Mouse (Mus musculus): ENCODE data around the gene Nfia.

Gene Nfia

GRCm38 (mm10) chr4:98113289-98114024 is 340.9 kb downstream of the Nfia start:
- no peak for DNase-seq (ENCODE audit: inconsistent age in 2 of 2, low spot score in 1 of 2)

- DNase-seq (ENCODE audit: inconsistent age in 2 of 2, low spot score in 1 of 2) = no peak
These were observed 342.4 kb downstream of the Nfia start for GRCm38 (mm10) chr4:98114966-98115365.

- no peak for DNase-seq (ENCODE audit: inconsistent age in 2 of 2, low spot score in 1 of 2)
These were observed 342.9 kb downstream of the Nfia start for GRCm38 (mm10) chr4:98115401-98115800.

GRCm38 (mm10) chr4:98116046-98116445 is 343.5 kb downstream of the Nfia start:
- no peak for DNase-seq (ENCODE audit: inconsistent age in 2 of 2, low spot score in 1 of 2)

GRCm38 (mm10) chr4:98118126-98118525 is 345.6 kb downstream of the Nfia start:
- DNase-seq (ENCODE audit: inconsistent age in 2 of 2, low spot score in 1 of 2) = no peak

GRCm38 (mm10) chr4:98118761-98119675 is 346.5 kb downstream of the Nfia start:
- no peak for DNase-seq (ENCODE audit: inconsistent age in 2 of 2, low spot score in 1 of 2)

- peak in 1 of 2 experiments; percentile 67 for DNase-seq (ENCODE audit: inconsistent age in 2 of 2, low spot score in 1 of 2)
These were observed 347.5 kb downstream of the Nfia start for GRCm38 (mm10) chr4:98119949-98120531.

GRCm38 (mm10) chr4:98120706-98121340 is 348.3 kb downstream of the Nfia start:
- DNase-seq (ENCODE audit: inconsistent age in 2 of 2, low spot score in 1 of 2) = no peak

GRCm38 (mm10) chr4:98126003-98126677 is 353.6 kb downstream of the Nfia start:
- DNase-seq (ENCODE audit: inconsistent age in 2 of 2, low spot score in 1 of 2) = no peak

- DNase-seq (ENCODE audit: inconsistent age in 2 of 2, low spot score in 1 of 2) = no peak
These were observed 358.3 kb downstream of the Nfia start for GRCm38 (mm10) chr4:98130798-98131197.

- no peak for DNase-seq (ENCODE audit: inconsistent age in 2 of 2, low spot score in 1 of 2)
These were observed 361.5 kb downstream of the Nfia start for GRCm38 (mm10) chr4:98134027-98134426.

GRCm38 (mm10) chr4:98136072-98136471 is 363.5 kb downstream of the Nfia start:
- no peak for DNase-seq (ENCODE audit: inconsistent age in 2 of 2, low spot score in 1 of 2)

GRCm38 (mm10) chr4:98142879-98143436 is 370.4 kb downstream of the Nfia start:
- no peak for DNase-seq (ENCODE audit: inconsistent age in 2 of 2, low spot score in 1 of 2)

- DNase-seq (ENCODE audit: inconsistent age in 2 of 2, low spot score in 1 of 2) = no peak
These were observed 378.0 kb downstream of the Nfia start for GRCm38 (mm10) chr4:98150576-98150975.

- DNase-seq (ENCODE audit: inconsistent age in 2 of 2, low spot score in 1 of 2) = no peak
These were observed 385.4 kb downstream of the Nfia start for GRCm38 (mm10) chr4:98157921-98158320.

GRCm38 (mm10) chr4:98166379-98166778 is 393.8 kb downstream of the Nfia start:
- DNase-seq (ENCODE audit: inconsistent age in 2 of 2, low spot score in 1 of 2) = no peak
